Mouse (Mus musculus) urinary bladder, postnatal 36 days (tissue): ENCODE results near the gene Phldb2.

ENCODE experiments used
- DNase-seq, 2 experiments: peaks; one replicate each; pipeline ENCODE4 v3.0.0; 2022; ENCODE audit warnings: low spot score in 2 of 2, mixed read lengths in 1 of 2

Phldb2 gene

DNA sequence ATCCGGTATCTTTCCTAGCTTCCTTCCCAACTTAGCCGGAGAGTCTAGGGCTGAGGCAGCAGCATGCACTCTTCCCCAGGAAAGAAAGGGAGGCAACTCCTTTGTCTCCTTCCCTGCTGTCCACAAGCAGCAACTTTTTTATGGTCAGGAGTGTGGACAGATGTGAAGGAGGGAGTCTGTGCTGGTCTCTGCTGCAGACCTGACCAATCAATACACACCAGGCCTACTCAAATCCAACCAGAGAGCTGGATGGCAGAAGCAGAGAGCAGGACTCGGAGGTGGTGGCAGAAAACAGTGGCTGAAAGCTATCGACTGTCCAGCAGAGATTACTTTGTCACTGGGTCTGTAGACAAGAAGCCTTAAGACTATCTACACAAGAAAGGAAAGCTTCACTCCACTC lies at the start of gene Phldb2:
Gene Phldb2, minus strand, starts transcription at position 205 of the 400 bp plus-strand sequence.
- no peak for DNase-seq

GRCm38 (mm10) chr16:46001550-46002166 lies 48.3 kb upstream of the Phldb2 start:
- no peak for DNase-seq

- DNase-seq = no peak
These were observed 47.6 kb upstream of the Phldb2 start for GRCm38 (mm10) chr16:46000976-46001375.

GRCm38 (mm10) chr16:45999374-46000191 lies 46.2 kb upstream of the Phldb2 start:
- DNase-seq = no peak

GRCm38 (mm10) chr16:45998231-45998630 lies 44.8 kb upstream of the Phldb2 start:
- DNase-seq = no peak

- no peak for DNase-seq
These were observed 37.7 kb upstream of the Phldb2 start for GRCm38 (mm10) chr16:45990901-45991676.

GRCm38 (mm10) chr16:45986236-45986635 lies 32.8 kb upstream of the Phldb2 start:
- no peak for DNase-seq

- DNase-seq = no peak
These were observed 31.5 kb upstream of the Phldb2 start for GRCm38 (mm10) chr16:45984610-45985606.

GRCm38 (mm10) chr16:45976251-45976650 lies 22.9 kb upstream of the Phldb2 start:
- no peak for DNase-seq

DNA sequence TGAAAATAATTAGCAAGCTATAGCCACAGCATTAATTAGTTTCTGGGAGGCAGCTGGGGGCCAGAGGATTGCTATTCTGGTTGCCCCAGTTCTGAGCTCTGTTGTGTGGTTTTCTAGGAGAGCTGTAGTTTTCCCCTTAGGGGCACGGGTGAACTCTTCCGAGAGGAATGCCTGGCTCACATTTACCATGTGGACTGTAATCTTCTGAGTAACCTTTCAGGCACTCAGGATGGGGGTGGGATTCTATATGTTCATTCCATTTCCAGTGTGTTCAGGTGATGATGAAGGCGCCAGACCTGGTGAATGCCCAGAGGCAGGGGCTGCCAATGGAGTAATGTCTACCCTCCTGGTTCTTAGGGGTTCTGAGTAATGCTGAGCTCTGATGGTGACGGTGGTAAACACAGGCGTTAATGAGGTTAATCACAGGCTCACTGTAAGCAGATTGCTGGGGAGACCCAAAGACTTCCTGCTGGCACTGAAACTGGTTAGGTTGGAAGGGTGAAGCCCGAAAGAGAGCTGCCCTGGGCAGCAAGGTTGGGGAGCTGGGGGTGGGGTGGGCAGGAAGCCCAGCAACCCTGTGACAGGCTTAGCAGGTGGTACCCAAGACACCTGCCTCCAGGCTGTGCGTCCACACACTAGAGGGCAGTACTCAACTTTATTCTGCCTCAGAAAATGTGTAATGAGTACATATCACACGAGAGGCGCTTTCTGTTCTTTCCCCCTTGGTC lies 20.7 kb upstream of the Phldb2 start:
- no peak for DNase-seq

DNA sequence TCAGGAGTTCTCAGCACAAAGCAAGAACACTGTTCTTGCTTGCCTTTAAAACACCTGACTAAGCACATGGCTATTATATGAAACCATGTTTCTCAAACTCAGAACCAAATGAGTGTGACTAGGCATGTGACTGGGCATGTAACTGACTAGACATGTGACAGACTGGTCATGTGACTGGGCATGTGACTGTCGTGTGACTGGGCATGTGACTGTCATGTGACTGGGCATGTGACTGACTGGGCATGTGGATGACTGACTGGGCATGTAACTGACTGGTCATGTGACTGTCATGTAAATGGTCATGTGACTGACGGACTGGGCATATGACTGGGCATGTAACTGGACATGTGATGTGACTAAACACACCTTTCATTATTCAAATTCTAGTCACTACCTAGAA lies 16.8 kb upstream of the Phldb2 start:
- no peak for DNase-seq

DNA sequence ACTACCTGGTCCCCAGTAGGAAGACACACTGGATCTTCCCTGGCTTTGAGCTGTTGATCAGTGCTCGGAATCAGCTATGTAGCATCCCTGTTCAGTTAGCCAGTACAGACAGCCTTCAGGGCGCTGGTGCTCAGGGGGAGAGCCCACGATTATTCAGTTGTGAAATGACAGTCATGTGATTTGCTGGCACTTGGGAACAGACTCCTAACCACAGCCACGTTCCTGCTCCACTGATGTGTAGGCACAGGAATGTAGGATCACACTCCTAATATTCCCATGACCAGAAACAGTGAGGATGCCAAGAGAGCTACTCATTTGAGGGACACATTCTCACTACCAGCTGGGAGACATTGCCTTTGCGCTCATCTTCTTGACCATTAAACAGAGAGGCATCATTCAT lies 15.3 kb upstream of the Phldb2 start:
- DNase-seq = no peak

DNA sequence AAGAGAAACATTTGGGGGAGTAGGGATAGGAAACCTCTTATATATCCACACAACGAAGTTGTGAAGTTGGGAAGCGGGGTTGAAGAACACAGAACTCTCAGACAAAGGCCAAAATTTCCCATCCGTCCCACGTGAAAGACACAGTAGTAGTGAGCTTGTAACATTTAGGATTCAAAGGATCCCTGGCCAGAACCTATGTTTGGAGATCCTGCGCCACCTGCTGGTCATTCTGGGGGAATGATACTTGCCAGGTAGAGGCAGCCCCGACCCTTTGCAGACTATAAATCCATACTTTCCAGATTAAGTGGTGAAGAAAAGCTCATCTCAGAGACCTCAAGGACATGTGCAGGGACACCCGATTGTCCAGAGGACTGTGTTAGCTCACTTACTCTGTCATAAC lies 14.1 kb upstream of the Phldb2 start:
- DNase-seq = peak; percentile 70 to 77

- no peak for DNase-seq
These were observed 13.2 kb upstream of the Phldb2 start for GRCm38 (mm10) chr16:45966604-45967003.

- DNase-seq = no peak
These were observed 11.4 kb upstream of the Phldb2 start for GRCm38 (mm10) chr16:45964777-45965176.

- DNase-seq = no peak
These were observed 10.4 kb upstream of the Phldb2 start for GRCm38 (mm10) chr16:45963837-45964236.

GRCm38 (mm10) chr16:45963088-45963487 lies 9.7 kb upstream of the Phldb2 start:
- DNase-seq = no peak

DNA sequence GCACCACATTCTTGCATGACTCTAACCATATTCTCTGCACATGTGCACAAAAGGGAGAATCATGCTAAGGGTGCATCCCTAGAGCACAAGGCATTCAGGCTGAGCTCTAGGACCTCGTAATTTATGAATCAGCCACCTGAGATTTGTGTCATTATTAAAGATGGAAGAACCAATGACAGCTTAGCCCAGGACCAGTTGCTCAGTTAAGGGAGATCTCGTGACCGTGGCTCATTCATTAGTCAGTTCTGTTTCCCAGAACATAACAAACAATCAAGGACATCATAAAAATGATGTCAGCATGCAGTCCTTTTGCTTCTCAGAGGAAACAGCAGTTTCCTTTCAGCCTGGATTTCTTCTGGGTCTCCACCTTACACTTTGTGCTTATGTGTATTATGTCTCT lies 7.6 kb upstream of the Phldb2 start:
- no peak for DNase-seq

GRCm38 (mm10) chr16:45956390-45956950 lies 3.1 kb upstream of the Phldb2 start:
- DNase-seq = no peak

DNA sequence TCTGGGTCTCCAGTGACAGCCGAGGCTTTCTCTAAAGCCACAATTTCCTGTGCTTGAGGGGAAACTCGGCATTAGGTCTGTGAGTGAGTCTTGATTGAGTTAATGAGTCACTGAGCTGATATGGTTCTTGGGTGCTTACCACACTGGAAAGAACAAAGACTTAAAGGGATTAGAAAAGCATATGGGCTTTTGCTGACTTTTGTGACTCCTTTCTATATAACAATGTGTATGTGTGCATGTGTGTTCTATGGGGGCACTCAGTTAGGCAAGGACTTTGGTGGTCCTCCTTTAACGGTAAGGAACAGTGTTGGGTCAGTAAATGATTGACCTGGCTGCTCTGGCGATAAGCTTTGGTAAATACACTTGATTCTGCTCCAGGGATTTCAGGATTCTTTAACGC lies 897 bp downstream of the Phldb2 start:
- no peak for DNase-seq
